Mouse (Mus musculus): ENCODE measurements around the gene Rps8. TPM values are rescaled to one million over a fixed set of nuclear protein-coding genes. Genes with fewer than 3 reads are reported as not detected.

Rps8 gene
- total RNA-seq, 2 experiments from 2014 or later: 512 to 526 TPM

- TF ChIP-seq CTCF (IDR thresholded peaks at IDR 0.05): no peak
- Histone ChIP-seq H3K27ac (no peak overlapping the region), H3K4me3 (no peak overlapping the region)
- intact Hi-C loops (cut with DNase I): no loop called here
- DNase-seq (ENCODE audit: extremely low spot score in 1 of 2, low spot score in 2 of 2): no peak
Measured at GRCm38 (mm10) chr4:117107813-117108523, 48.1 kb downstream of the Rps8 start.

- no peak for DNase-seq (ENCODE audit: extremely low spot score in 1 of 2, low spot score in 2 of 2)
- no peak for TF ChIP-seq CTCF (IDR thresholded peaks at IDR 0.05)
- H3K27ac ChIP-seq: no peak overlapping the region
- no peak overlapping the region for H3K4me3 ChIP-seq
- intact Hi-C loops (cut with DNase I): no loop called here
Measured at GRCm38 (mm10) chr4:117105127-117105526, 50.9 kb downstream of the Rps8 start.

- H3K27ac ChIP-seq: no peak overlapping the region
- DNase-seq (ENCODE audit: extremely low spot score in 1 of 2, low spot score in 2 of 2): no peak
- intact Hi-C loops (cut with DNase I): no loop called here
- no peak overlapping the region for H3K4me3 ChIP-seq
- TF ChIP-seq CTCF (IDR thresholded peaks at IDR 0.05): no peak; the same call in none of the 2 replicates
Measured at GRCm38 (mm10) chr4:117104672-117105071, 51.4 kb downstream of the Rps8 start.

Small RNA genes lying within 50 kb of the gene (microRNA-seq; reads per million reads assigned to microRNA genes)
- gene Gm22398: 0 reads per million in 2 experiments

Other genes starting within 250 kb of the Rps8 start
- 10 to 100 TPM; 62.2 to 65.5 TPM for gene Urod, start 161.8 kb downstream of the Rps8 start, total RNA-seq (2021)
- 10 to 100 TPM; 41.9 to 43.6 TPM for gene Hectd3, start 160.9 kb downstream of the Rps8 start, total RNA-seq (2021)
- 10 to 100 TPM; 14.8 to 21.3 TPM for gene Eif2b3, start 136.8 kb downstream of the Rps8 start, total RNA-seq (2021)
- 1 to 10 TPM; 1.7 to 3.5 TPM for gene Ptch2, start 60.2 kb downstream of the Rps8 start, total RNA-seq (2021)
- gene Btbd19, start 30.5 kb downstream of the Rps8 start, total RNA-seq (2021): 10 to 100 TPM; 11.5 to 13.2 TPM
- gene Tctex1d4, start 29.4 kb downstream of the Rps8 start, total RNA-seq (2021): not detected
- 10 to 100 TPM; 13.7 to 19.6 TPM for gene Plk3, start 22.3 kb downstream of the Rps8 start, total RNA-seq (2021)
- gene Kif2c, start 26.4 kb upstream of the Rps8 start, total RNA-seq (2021): not detected
- gene Tmem53, start 95.7 kb upstream of the Rps8 start, total RNA-seq (2021): 1 to 10 TPM; 5.0 to 5.4 TPM
- under 1 TPM in 1 of 2 experiments, not detected in 1; 0.63 TPM for gene Armh1, start 95.9 kb upstream of the Rps8 start, total RNA-seq (2021)